Mouse (Mus musculus): ENCODE data around the gene Ociad1. TPM values are rescaled to one million over a fixed set of nuclear protein-coding genes. Genes with fewer than 3 reads are reported as not detected.
A peak's percentile ranks its signal among the peaks of the same experiment; 100 is the strongest.

The Ociad1 gene
- total RNA-seq, 2 experiments from 2014 or later: 450 to 470 TPM

DNA sequence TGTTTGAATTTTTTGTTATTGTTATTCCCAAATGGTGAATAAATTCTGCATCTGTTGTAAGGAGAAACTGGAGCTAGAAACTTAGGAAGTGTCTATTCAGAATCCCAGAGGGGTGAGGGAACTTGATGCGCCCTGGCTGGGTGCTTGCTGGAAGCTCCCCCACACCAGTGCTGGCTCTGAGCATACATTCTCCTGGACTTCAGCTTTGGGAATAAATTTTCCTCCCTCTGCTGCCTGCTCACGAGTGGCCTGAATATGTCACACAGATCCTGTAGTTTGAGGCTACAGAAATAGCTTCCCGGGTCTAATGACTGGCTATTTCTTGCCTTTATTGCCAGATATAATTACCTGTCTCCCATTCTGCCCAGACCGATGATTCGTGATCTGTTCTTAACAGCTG, 70.2 kb downstream of the Ociad1 start:
- no peak for DNase-seq (ENCODE audit: extremely low spot score in 1 of 2, low spot score in 2 of 2)
- no peak for TF ChIP-seq CTCF (IDR thresholded peaks at IDR 0.05)
- intact Hi-C loops (cut with DNase I): no loop called here
- H3K4me3 ChIP-seq: no peak overlapping the region
- H3K27ac ChIP-seq: peak overlapping the region; percentile 73

Other genes with a start within 250 kb of the Ociad1 start
- gene Fryl, start 36.2 kb upstream of the Ociad1 start, total RNA-seq (2021): 10 to 100 TPM; 62.7 to 81.6 TPM
- gene Ociad2, start 48.2 kb downstream of the Ociad1 start, total RNA-seq (2021): 100 to 1,000 TPM; 114 to 137 TPM
- gene Cwh43, start 113.3 kb downstream of the Ociad1 start, total RNA-seq (2021): 1 to 10 TPM; 1.6 to 1.9 TPM
- gene Dcun1d4, start 188.2 kb downstream of the Ociad1 start, total RNA-seq (2021): 100 to 1,000 TPM; 122 to 125 TPM